Mouse (Mus musculus) frontal cortex, postnatal 10 days (tissue): ENCODE measurements at regions not wholly inside any gene's neighbourhood (a gene's known extent, or its start where the extent isn't known, plus 50 kb on each side); places are given as distances from the start of the nearest gene placed in this dataset.

ENCODE experiments used
- DNase-seq, 2 experiments: peaks; one replicate each; pipeline ENCODE4 v3.0.0; 2022; ENCODE audit warnings: low spot score in 2 of 2, mixed read lengths in 1 of 2

- no peak for DNase-seq
These were observed 282.9 kb upstream of the Dab2 start for GRCm38 (mm10) chr15:6016637-6017049.

- no peak for DNase-seq
These were observed 274.0 kb upstream of the Dab2 start for GRCm38 (mm10) chr15:6025543-6025942.

- DNase-seq, result no peak
These were observed 270.4 kb upstream of the Dab2 start for GRCm38 (mm10) chr15:6029214-6029613.

- DNase-seq, result no peak
These were observed 269.2 kb upstream of the Dab2 start for GRCm38 (mm10) chr15:6030396-6030795.

GRCm38 (mm10) chr15:6034156-6034555 lies 265.4 kb upstream of the Dab2 start:
- no peak for DNase-seq

- no peak for DNase-seq
These were observed 254.9 kb upstream of the Dab2 start for GRCm38 (mm10) chr15:6044511-6045256.

GRCm38 (mm10) chr15:6055703-6056102 lies 243.9 kb upstream of the Dab2 start:
- DNase-seq, result no peak

GRCm38 (mm10) chr15:6056887-6057626 lies 242.5 kb upstream of the Dab2 start:
- no peak for DNase-seq

- no peak for DNase-seq
These were observed 240.2 kb upstream of the Dab2 start for GRCm38 (mm10) chr15:6059361-6059760.

- no peak for DNase-seq
These were observed 239.8 kb upstream of the Dab2 start for GRCm38 (mm10) chr15:6059790-6060189.

- DNase-seq, result no peak
These were observed 238.9 kb upstream of the Dab2 start for GRCm38 (mm10) chr15:6060649-6061048.

GRCm38 (mm10) chr15:6065100-6065499 lies 234.5 kb upstream of the Dab2 start:
- no peak for DNase-seq

- DNase-seq, result no peak
These were observed 232.2 kb upstream of the Dab2 start for GRCm38 (mm10) chr15:6067380-6067779.

GRCm38 (mm10) chr15:6068371-6068770 lies 231.2 kb upstream of the Dab2 start:
- no peak for DNase-seq

- no peak for DNase-seq
These were observed 227.7 kb upstream of the Dab2 start for GRCm38 (mm10) chr15:6071873-6072272.

GRCm38 (mm10) chr15:6072920-6073319 lies 226.7 kb upstream of the Dab2 start:
- DNase-seq, result no peak

- peak in 1 of 2 experiments; percentile 29 for DNase-seq
These were observed 218.6 kb upstream of the Dab2 start for GRCm38 (mm10) chr15:6080714-6081635.

GRCm38 (mm10) chr15:6087208-6087607 lies 212.4 kb upstream of the Dab2 start:
- no peak for DNase-seq

- no peak for DNase-seq
These were observed 211.1 kb upstream of the Dab2 start for GRCm38 (mm10) chr15:6088498-6088897.

GRCm38 (mm10) chr15:6129697-6130096 lies 169.9 kb upstream of the Dab2 start:
- DNase-seq, result no peak

GRCm38 (mm10) chr15:6132216-6132615 lies 167.4 kb upstream of the Dab2 start:
- no peak for DNase-seq

- DNase-seq, result no peak
These were observed 154.5 kb upstream of the Dab2 start for GRCm38 (mm10) chr15:6145071-6145470.
